Mouse (Mus musculus) NIH3T3 (cell line): ENCODE measurements around the gene Frmd4a.

Experiments
- DNase-seq: peaks from one replicate; pipeline ENCODE4 v3.0.0-alpha.2; 2012; ENCODE audit warnings: low read depth

The Frmd4a gene

DNA sequence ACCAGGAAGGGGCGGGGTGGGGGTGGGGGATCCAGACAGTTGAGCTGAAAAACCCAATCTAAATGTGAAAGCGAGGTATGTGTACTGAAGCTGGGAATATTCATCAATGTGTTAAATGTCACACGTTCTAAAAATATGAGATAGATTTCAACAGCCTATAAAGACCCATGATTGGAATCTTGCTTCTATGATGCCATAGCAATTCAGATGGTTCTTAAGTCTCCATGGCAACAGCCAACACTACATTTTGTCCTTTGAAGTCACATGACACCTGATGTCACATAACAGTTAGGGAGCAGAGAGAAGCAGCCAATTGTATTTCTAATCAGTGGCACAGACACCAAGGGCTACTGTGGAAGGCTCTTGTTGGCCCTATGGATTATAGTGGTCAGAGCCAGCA is 120.0 kb downstream of the Frmd4a start:
- DNase-seq, result no peak

GRCm38 (mm10) chr2:4142221-4142950 is 124.9 kb downstream of the Frmd4a start:
- no peak for DNase-seq

DNA sequence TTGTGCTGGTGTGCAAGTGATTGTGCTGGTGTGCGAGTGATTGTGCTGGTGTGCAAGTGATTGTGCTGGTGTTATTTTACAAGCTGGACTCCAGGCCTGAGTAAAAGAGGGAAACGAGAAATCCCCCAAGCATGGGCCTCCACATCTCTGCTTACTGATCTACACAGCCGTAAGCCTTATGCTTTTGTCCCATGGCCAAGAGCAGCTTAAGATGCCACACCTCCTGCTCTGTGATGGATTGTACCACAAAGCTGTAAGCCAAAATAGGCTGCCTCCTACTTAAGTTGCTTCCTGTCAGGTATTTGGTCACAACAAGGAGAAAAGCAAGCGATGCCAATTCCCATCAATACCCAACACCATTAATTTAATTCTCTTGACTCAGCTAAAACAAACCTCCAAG is 126.9 kb downstream of the Frmd4a start:
- DNase-seq, result no peak

DNA sequence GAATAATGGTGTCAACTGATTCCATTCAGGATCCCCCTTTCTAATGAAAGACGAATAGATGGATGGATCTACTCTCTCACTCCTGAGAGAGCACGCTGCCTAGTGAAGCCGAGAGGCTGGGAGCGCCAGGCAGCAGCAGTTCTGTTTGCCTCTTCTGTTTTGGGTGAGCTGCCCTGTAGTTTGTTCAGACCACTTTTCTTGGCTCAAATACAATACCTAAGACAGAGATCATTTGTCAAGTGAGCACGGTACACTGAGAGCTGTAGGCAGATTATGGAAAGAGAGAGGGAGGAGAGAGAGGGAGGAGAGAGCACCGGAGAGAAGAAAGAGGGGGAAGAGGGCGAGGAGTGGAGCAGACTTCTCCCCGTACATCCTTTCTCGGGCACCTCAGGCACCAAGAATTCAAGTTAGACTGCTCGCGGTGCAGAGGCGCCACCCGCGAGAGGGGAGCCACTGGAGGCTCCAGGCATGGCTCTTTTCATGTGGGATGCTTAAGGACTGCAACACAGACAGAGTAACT is 135.1 kb downstream of the Frmd4a start:
- no peak for DNase-seq

- DNase-seq, result no peak
These were observed 135.7 kb downstream of the Frmd4a start for GRCm38 (mm10) chr2:4153131-4153631.

DNA sequence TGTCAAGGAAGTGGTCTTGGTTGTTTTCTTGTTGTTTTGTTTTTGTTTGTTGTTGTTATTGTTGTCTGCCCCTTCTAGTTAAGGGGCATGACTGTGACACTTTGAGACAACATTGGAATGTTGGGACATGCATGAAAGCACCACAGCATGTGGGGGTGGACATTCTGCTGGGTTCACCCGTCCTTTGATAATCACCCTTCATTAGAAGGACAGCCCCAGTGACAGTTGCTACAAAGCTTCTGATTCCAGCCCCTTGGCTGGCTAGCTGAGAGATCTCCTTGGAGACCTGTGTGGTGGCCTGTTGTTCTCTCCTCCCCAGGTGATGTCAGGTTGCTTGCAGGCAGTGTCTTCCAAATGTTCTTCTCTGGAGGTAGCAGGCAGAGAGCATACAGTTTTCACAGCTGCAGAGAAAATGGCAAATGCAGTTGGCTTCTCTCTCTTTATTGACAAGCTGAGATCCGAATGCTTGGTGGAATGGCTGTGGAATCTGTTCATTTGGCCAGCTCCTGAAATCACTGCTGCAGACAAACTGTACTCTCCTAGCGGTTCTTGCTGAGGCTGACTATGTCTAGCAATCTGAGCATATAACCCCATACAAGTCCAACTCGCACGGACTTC is 136.6 kb downstream of the Frmd4a start:
- no peak for DNase-seq

DNA sequence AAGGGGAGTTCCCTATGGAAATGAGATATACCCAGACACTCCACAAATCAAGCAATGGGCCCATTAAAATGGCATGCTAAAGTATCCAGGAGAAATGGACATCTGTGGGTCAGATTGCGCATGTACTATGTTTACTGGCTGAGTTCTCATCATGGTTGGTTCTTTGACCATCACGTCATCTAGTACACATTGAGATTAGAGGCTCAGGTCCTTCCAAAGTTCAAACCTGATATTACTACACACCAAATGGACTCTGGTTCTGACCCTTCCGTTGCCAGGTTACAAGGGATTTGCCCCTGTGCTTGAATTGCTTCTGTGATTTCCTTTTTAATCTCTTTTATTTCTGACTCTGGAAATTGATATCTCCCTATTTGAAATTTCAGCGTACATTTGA is 137.1 kb downstream of the Frmd4a start:
- no peak for DNase-seq

GRCm38 (mm10) chr2:4155406-4155805 is 137.9 kb downstream of the Frmd4a start:
- DNase-seq, result no peak

DNA sequence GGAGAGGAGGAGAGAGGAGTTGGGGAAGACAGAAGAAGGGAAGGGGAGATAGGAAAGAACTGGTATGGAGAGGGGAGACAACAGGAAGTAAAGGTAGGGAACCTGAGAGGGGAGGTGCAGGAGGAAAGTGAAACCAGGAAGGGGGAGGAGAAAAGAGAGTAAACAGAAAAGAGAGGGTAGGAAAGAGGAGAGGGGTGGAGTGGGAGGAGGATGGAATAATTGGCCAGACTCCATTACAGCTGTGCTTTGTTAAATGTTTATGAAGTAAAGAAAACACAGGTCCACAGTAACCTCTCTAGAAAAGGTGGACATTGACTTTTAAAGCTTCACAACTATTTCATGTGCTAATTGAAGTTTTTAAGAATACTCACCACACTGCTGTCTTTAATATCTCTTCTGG is 139.0 kb downstream of the Frmd4a start:
- DNase-seq, result no peak

DNA sequence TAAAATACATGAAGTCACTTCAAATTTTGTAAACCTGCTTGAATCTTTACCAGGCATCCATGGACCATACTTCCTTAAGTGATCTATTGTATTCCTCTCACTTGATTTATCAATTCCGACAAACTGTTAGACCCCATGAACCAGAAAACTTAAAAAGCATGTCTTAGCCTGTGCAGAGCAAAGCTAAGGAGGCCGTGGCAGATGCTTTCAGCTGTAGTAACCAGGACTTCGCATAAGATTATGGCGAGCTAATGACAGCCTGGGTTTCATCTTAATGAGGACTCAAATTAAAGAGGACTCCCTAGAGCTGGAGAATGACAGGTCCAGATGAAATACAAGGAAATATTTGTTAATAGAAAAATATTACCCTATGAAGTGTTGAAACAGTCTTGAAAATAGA is 139.9 kb downstream of the Frmd4a start:
- no peak for DNase-seq

DNA sequence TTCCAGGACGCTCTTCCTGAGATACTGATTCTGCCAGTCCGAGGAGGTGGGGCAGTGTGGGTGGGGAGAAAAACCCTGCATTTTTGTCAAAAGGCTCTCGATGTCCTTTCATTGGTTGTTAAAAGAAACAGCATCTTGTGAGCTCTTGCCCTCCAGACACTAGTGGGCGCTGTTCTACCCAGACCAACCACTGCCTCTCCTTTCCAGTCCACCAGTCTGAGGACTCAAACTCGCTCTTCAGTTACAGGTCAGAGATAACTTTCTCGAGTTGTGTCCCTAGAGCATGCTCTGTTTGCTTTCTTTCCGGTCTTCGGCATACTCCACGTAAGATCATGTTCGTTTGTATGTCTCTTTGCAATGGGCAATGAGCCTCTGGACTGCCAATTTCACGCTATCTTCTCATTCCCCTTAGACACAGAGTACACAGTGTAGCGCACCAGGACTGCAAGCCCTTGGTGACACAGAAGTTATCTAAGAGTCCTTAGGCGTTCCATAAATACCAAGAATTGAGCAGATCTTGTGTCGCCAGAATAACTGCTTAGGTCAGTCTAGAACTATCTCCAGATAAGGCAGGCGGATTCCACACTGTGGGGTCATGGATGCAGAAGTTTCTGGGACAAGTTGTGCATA is 142.2 kb downstream of the Frmd4a start:
- DNase-seq, result peak; percentile 9

- DNase-seq, result no peak
These were observed 148.7 kb downstream of the Frmd4a start for GRCm38 (mm10) chr2:4166191-4166590.

- peak; percentile 64 for DNase-seq
These were observed 149.6 kb downstream of the Frmd4a start for GRCm38 (mm10) chr2:4167131-4167530.

GRCm38 (mm10) chr2:4169726-4170125 is 152.2 kb downstream of the Frmd4a start:
- DNase-seq, result no peak

- DNase-seq, result no peak
These were observed 152.7 kb downstream of the Frmd4a start for GRCm38 (mm10) chr2:4170189-4170588.

GRCm38 (mm10) chr2:4184991-4185390 is 167.5 kb downstream of the Frmd4a start:
- DNase-seq, result no peak

DNA sequence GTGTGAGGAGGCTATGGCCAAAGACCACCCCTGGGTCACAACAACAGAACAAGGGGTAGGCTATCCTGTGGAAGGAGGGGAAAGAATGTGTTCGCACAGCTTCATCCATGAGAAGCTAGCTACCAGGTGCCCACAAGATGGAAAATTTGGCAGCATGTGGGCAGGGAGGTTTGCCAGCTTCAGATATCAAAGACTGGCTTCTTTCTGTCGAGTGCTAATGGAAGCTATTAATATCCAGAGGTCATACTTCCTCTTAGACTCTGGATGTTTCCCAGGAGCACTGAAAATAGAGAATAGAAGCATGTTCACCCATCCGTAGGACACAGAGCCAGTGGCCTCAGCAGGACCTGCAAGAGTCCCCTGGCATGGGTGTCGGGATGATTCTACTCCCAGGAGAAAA is 170.0 kb downstream of the Frmd4a start:
- DNase-seq, result no peak

DNA sequence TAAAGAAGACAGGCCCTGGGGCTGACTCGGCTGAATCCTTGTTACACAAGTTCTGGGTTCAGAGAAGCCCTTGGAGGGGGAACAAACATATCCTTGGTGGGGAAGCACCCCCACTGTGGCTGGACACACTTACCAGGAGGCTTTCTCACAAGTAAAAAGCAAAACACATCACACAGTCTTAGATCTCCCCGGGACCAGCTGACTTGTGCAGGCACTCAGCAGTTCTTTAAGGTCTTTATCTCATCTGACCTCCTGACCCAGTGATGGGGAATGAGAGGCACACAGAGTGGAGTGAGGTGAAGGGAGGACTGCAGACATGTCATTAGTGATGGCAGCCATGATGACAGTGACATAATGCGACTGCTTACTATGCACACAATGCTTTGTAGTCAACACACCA is 170.8 kb downstream of the Frmd4a start:
- no peak for DNase-seq

GRCm38 (mm10) chr2:4190345-4190744 is 172.8 kb downstream of the Frmd4a start:
- DNase-seq, result peak; percentile 32

DNA sequence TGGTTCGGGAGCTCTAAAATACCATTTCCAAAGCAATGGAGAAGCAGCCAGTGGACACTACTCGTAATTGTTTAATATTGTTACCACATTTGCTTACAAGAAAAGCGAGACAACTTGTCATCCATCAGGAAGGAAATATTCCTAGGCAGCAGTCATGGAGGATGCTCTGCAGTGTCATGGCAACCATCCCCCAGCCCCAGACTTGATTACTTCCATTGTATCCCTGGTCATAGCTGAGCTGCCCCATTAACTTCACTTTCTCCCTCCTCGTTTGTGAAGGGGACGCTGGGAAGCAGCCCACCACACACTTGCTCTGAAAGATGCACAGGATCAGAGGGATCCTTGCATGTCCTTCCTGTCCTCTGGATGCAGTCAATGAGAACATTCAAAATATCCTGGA is 173.5 kb downstream of the Frmd4a start:
- no peak for DNase-seq

DNA sequence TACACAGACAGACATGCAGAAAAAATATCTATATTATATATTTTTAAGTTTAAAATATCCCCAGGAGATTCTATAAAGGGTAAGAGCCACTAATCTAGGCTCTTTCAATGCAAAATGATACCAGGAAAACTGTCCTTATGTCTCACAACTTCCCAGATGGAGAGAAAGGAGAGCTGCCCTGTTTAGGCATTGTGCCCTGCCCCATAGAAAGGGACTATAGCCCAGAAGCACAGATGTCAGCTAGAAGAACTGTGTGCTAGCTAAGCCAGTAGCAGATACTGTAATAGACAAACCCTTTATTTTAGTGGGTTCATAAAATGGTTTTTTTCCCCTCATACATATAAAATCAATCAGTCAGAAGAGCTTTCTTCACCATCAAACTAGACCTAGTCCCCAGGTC is 175.7 kb downstream of the Frmd4a start:
- DNase-seq, result no peak

DNA sequence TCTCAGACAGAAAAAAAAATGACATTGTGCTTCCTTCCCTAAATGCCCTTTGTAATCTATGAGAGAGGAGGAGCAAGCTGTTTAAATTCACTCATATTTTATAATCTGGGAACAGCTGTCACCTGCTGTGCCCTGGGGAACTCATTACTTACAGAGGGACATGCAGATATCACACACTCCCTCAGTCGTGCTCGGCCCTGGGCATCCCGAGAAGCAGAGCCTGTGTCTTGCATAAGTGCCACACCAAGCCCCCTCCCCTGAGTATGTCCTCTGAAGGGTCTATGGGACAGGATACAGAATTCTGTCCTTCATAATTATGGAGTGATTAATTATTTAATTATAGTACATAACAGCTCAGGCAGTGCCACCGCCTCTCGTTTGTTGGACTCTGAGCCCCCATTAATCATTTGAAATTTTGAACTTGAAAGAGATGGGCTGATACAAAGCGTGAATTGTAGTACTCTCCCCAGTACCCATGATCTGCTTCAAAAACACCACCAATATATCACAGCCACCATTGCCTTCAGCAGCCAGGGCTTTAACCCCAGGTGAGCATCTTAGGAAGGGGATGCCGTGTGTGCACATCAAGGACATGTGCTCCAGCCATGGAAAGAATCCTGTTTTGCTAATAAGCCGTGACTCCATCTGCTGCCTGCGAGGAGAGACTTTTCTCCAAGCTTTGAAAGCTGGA is 177.0 kb downstream of the Frmd4a start:
- DNase-seq, result no peak
